Mouse (Mus musculus) stomach, embryonic 14.5 days (tissue): ENCODE measurements around the gene Krt12. TPM values are rescaled to one million over a fixed set of nuclear protein-coding genes. Genes with fewer than 3 reads are reported as not detected.

ENCODE experiments used
- ATAC-seq: fragments of 200-750 bp; cut with Nextera tagmentation; 2 replicates; pipeline ENCODE4 v1.8.0; 2017; ENCODE audit warnings: low read depth, moderate TSS enrichment; ENCODE audit not compliant: insufficient number of reproducible peaks, insufficient read depth, low FRiP score
- H3K27ac ChIP-seq: fragments of 300-500 bp; sonication (generic); 2 replicates; pipeline ENCODE4 v1.5.1; 2014; ENCODE audit warnings: mild to moderate bottlenecking, low read length, moderate library complexity, mixed read lengths
- H3K27me3 ChIP-seq: fragments of 300-500 bp; sonication (generic); 2 replicates; pipeline ENCODE4 v1.6.1; 2014; ENCODE audit warnings: low read length, control low read depth, mixed read lengths; ENCODE audit not compliant: control insufficient read depth, insufficient read depth
- H3K36me3 ChIP-seq: fragments of 300-500 bp; sonication (generic); 2 replicates; pipeline ENCODE4 v1.6.1; 2014; ENCODE audit warnings: mild to moderate bottlenecking, control low read depth, low read length, moderate library complexity, mixed read lengths; ENCODE audit not compliant: control insufficient read depth, insufficient read depth
- H3K4me1 ChIP-seq: fragments of 300-500 bp; sonication (generic); 2 replicates; pipeline ENCODE4 v1.6.1; 2014; ENCODE audit warnings: low read length, control low read depth, mixed read lengths; ENCODE audit not compliant: control insufficient read depth, insufficient read depth
- H3K4me2 ChIP-seq: fragments of 300-500 bp; sonication (generic); replicated peaks from 2 replicates; pipeline ENCODE4 v1.6.1; 2014; ENCODE audit warnings: low read depth, low read length, control low read depth
- H3K4me3 ChIP-seq: fragments of 300-500 bp; sonication (generic); 2 replicates; pipeline ENCODE4 v1.5.1; 2014; ENCODE audit warnings: low read depth, low read length, control low read depth
- H3K9ac ChIP-seq: fragments of 300-500 bp; sonication (generic); replicated peaks from 2 replicates; pipeline ENCODE4 v1.6.1; 2014; ENCODE audit warnings: low read depth, mild to moderate bottlenecking, control low read depth, low read length, moderate library complexity, mixed read lengths
- H3K9me3 ChIP-seq: fragments of 300-500 bp; sonication (generic); 2 replicates; pipeline ENCODE4 v1.6.1; 2016; ENCODE audit warnings: low read depth, low read length, control low read depth; ENCODE audit not compliant: control insufficient read depth
- WGBS: fragments of 180-500 bp; shearing (Covaris S2); extraction: QIAGEN DNeasy Blood & Tissue Kit; methylation state at CpG from one replicate; pipeline ENCODE4 v1.1.7; 2014; 5-methylcytosine and 5-hydroxymethylcytosine counted together
- polyA plus RNA-seq: library from polyadenylated mRNA; unstranded; fragments of >200 nt; fragmentation: Nextera tagmentation; extraction: Ambion mirVana; gene quantifications from 2 replicates; pipeline ENCODE4 v1.2.1, GENCODE M21; 2014

The Krt12 gene
- polyA plus RNA-seq, 1 experiment from 2014 or later: not detected

DNA sequence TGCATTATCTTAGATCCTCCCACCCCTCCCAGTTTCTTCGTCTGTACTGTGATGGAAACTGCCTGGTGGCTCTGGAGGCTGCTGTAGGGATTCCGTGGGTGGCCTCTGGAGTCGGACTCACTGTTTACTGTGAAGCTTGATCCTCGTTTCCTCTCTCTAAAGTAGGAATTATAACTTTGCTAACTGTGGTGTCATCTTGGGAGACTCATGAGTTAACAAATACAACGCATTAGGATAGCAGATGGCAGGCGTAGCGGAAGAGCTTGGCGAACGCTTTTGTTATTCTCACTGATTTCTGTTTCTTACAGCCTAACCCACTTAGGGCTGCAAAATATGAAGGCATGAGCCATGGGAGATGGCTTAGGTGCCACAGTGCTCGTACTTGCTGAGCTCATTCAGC is 29.6 kb downstream of the Krt12 start:
- 0 out of 2 replicates have a peak, but pooled peaks have one; percentile 37 for ATAC-seq

DNA sequence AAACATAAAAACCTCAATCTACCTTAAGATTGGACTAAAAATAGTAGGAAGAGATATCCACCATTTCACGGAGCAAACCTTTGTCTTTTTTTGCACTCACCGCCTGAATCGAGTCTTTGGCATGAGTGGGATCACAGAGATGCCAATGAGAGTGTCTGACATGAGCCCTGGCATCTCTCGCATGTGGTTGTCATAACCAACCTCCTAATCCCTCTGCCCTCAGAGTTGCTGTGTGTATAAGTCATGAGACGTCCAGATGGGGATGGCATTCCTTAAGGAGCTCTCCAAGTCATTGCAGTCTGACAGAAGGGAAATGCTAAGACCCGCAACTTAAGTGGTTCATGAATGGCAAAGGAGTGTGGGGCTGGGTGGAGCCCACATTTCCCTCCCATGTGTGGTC is 30.7 kb downstream of the Krt12 start:
- H3K4me2 ChIP-seq: no peak overlapping the region
- no peak for ATAC-seq
- H3K27me3 ChIP-seq: no peaks in the 10 kb centered on the region
- H3K27ac ChIP-seq: no peak overlapping the region
- 0 out of 2 replicates have a peak, but pooled peaks cover 5% of the 10 kb centered on the region for H3K4me1 ChIP-seq
- no peaks in the 10 kb centered on the region for H3K9me3 ChIP-seq
- no peak overlapping the region for H3K9ac ChIP-seq
- 81% methylated on average over 6 of the region's 6 CpGs for WGBS
- H3K36me3 ChIP-seq: no peaks in the 10 kb centered on the region
- H3K4me3 ChIP-seq: no peak overlapping the region

More for the DNA sequence above, 29.6 kb downstream of the Krt12 start:
- H3K9me3 ChIP-seq: no peaks in the 10 kb centered on the region
- peak overlapping the region; percentile 28; the same call in 1 of the 2 replicates for H3K27ac ChIP-seq
- no peaks in the 10 kb centered on the region for H3K4me1 ChIP-seq
- 60% methylated on average over 10 of the region's 10 CpGs for WGBS
- H3K9ac ChIP-seq: no peak overlapping the region
- no peaks in the 10 kb centered on the region for H3K36me3 ChIP-seq
- H3K27me3 ChIP-seq: no peaks in the 10 kb centered on the region
- H3K4me2 ChIP-seq: no peak overlapping the region
- no peak overlapping the region for H3K4me3 ChIP-seq

DNA sequence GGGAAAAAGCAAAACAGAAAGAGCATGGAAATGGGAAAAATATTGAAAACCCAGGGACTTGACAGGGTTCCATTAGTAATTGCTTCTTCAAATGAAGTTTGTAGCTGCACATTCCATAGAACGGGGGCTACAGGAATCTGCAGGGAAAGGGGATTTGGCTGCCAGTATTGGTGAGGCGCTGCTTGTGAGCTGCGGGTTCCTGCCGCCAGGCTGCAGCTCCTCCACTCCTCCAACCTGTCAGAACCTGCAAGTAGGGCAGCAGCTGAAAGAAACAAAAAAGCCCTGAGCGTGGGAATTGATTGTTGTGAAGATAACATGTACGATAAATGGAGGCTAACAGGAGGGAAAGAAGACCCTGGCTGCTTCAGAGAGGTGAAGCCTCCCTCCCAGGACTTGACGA is 31.2 kb downstream of the Krt12 start:
- no peak overlapping the region for H3K4me3 ChIP-seq
- no peak overlapping the region for H3K9ac ChIP-seq
- 60% methylated on average over 7 of the region's 7 CpGs for WGBS

DNA sequence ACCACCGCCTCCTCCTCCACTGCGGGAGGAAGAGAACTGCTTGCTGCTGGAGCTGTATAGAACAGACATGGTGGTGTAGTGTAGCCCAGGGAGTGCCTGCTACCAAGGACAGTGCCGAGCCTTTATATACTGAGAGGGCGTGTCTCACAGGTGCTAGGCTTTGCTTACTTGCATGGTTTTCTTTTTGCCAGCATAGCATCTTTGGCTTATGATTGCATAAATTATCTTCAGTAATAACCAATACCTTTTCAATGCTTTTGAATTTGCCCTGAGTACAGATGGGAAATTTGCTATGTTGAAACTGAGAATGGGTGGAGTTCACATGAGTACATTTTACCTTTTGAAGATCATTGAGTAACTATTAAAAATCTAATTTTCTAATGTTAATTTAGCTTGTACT is 32.8 kb downstream of the Krt12 start, which contains the start of gene Krt10:
Gene Krt10, minus strand, starts transcription at position 101 of the 400 bp plus-strand sequence.
- Histone ChIP-seq H3K9ac (no peak within 1 kb of the TSS), H3K27me3 (no peaks in the 10 kb centered on the region), H3K4me3 (no peak within 1 kb of the TSS), H3K4me1 (0 out of 2 replicates have a peak, but pooled peaks cover 5% of the 10 kb centered on the region), H3K27ac (no peak within 1 kb of the TSS), H3K36me3 (no peaks in the 10 kb centered on the region), H3K4me2 (no peak within 1 kb of the TSS), H3K9me3 (no peaks in the 10 kb centered on the region)
- ATAC-seq: no peak
- 84% methylated on average over 4 of the region's 4 CpGs for WGBS

More for the DNA sequence above, 31.2 kb downstream of the Krt12 start:
- no peak for ATAC-seq
- no peaks in the 10 kb centered on the region for H3K9me3 ChIP-seq
- no peaks in the 10 kb centered on the region for H3K27me3 ChIP-seq
- no peak overlapping the region for H3K27ac ChIP-seq
- 0 out of 2 replicates have a peak, but pooled peaks cover 5% of the 10 kb centered on the region for H3K4me1 ChIP-seq
- H3K4me2 ChIP-seq: no peak overlapping the region
- no peaks in the 10 kb centered on the region for H3K36me3 ChIP-seq

DNA sequence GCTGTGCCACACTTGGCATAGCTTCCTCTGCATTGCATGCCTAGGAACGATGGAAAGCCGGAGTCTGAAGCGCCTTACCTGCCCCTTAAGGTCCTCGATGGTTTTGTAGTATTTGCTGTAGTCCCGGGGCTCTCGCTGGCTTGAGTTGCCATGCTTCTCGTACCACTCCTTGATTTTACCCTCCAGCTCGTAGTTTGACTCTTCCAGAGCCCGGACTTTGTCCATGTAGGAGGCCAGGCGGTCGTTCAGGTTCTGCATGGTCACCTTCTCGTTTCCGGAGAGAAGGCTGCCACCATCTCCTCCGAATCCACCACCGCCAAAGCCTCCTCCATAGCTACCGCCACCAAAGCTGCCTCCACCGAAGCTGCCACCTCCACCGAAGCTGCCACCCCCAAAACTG is 33.4 kb downstream of the Krt12 start:
- no peak overlapping the region for H3K4me2 ChIP-seq
- no peaks in the 10 kb centered on the region for H3K9me3 ChIP-seq
- no peak for ATAC-seq
- H3K27me3 ChIP-seq: no peaks in the 10 kb centered on the region
- 88% methylated on average over 18 of the region's 18 CpGs for WGBS
- H3K36me3 ChIP-seq: no peaks in the 10 kb centered on the region
- H3K4me3 ChIP-seq: no peak overlapping the region
- 0 out of 2 replicates have a peak, but pooled peaks cover 5% of the 10 kb centered on the region for H3K4me1 ChIP-seq
- no peak overlapping the region for H3K9ac ChIP-seq
- H3K27ac ChIP-seq: no peak overlapping the region

DNA sequence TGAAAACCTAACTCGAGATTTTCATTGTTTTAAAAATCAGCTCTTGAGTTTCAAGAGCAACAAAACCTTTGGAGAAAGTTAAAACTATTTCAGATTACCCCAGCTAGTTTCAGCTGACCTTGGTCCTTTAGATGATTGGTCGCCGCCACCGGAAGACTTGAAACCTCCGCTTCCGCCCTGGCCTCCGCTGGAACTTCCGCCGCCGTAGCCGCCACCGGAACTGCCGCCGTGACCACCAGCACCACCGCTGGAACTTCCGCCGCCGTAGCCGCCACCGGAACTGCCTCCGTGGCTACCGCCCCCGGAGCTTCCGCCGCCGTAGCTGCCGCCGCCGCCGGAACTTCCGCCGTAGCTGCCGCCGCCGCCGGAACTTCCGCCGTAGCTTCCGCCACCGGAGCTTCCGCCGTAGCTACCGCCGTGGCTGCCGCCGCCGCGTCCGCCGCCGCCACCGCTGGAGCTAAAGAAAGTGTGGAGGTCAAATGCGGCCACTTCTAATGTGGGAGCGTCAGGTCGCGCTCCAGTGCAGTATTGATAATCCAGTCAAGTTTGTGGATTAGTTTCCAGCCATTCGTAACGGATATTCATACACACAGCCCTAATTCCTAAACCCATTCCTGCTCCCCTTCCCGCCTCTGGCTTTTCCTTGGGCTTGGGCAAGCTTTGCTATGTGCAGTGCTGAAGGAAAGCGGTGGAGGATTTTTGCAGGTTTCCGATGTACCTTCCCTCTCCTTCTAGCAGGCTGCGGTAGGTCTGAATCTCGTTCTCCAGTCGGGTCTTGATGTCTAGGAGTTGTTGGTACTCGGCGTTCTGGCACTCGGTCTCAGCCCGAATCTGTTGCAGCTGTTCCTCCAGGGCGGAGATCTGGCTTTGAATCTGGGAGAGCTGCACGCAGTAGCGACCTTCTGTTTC is 36.0 kb downstream of the Krt12 start:
- 1% methylated on average over 71 of the region's 71 CpGs for WGBS
- H3K4me3 ChIP-seq: peak overlapping the region; percentile 47
- H3K27ac ChIP-seq: peak overlapping the region; percentile 99
- no peaks in the 10 kb centered on the region for H3K36me3 ChIP-seq
- H3K4me1 ChIP-seq: 0 out of 2 replicates have a peak, but pooled peaks cover 5% of the 10 kb centered on the region
- ATAC-seq: peak; percentile 84
- no peaks in the 10 kb centered on the region for H3K27me3 ChIP-seq
- peak overlapping the region; percentile 60 for H3K4me2 ChIP-seq
- H3K9me3 ChIP-seq: no peaks in the 10 kb centered on the region
- peak overlapping the region; percentile 55 for H3K9ac ChIP-seq

DNA sequence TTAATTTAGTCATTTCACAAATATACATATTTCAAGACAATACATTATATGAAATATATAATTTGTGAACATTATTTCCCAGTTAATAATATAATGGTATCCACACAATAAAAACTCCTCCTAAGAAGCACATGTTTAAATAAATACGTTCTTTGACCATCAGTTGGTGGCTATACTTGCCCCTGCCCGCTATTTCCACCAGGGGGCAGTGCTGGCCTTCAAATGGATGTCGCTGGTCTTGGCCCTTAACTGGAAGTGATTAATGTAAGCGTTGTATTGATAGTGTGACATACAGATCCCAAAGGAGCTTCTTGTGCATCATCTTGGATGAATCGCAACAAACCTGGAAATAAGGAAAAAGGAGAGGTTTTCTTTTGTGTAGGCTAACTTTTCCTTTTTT is 42.5 kb downstream of the Krt12 start:
- no peak overlapping the region for H3K9ac ChIP-seq
- no peak overlapping the region for H3K4me3 ChIP-seq
- no peak overlapping the region for H3K27ac ChIP-seq
- H3K4me1 ChIP-seq: no peaks in the 10 kb centered on the region
- no peaks in the 10 kb centered on the region for H3K27me3 ChIP-seq
- no peaks in the 10 kb centered on the region for H3K9me3 ChIP-seq
- H3K4me2 ChIP-seq: no peak overlapping the region
- no peaks in the 10 kb centered on the region for H3K36me3 ChIP-seq
- no peak for ATAC-seq
- WGBS: 18% methylated on average over 5 of the region's 5 CpGs

DNA sequence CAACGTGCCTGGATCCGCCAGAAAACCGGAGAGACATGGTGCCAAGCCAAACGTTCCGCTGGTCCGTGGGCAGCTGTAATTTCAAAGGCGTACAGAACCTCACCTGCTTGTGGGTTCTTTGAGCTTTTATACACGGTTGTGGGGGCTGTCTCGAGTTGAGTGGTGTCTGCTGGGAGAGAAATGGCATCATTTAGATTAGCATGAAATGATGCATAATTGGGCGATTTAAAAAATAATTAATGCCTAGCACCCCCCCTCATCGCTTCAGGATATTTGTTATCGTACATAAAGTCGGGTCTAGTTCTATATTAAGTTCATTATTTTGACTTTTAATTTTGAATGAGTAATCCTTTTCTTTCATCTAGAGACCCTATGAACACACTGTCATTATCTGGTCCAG is 47.3 kb downstream of the Krt12 start, which contains the start of gene Krt28:
Gene Krt28, minus strand, starts transcription at position 101 of the 400 bp plus-strand sequence.
- H3K4me3 ChIP-seq: no peak within 1 kb of the TSS
- no peaks in the 10 kb centered on the region for H3K9me3 ChIP-seq
- H3K27me3 ChIP-seq: no peaks in the 10 kb centered on the region
- H3K27ac ChIP-seq: no peak within 1 kb of the TSS
- no peak for ATAC-seq
- H3K4me2 ChIP-seq: no peak within 1 kb of the TSS
- no peaks in the 10 kb centered on the region for H3K36me3 ChIP-seq
- H3K9ac ChIP-seq: no peak within 1 kb of the TSS
- WGBS: 82% methylated on average over 13 of the region's 13 CpGs
- no peaks in the 10 kb centered on the region for H3K4me1 ChIP-seq
